Mouse (Mus musculus): ENCODE measurements at regions not wholly inside any gene's neighbourhood (a gene's known extent, or its start where the extent isn't known, plus 50 kb on each side); places are given as distances from the start of the nearest gene placed in this dataset.

- H3K27ac ChIP-seq (replicated peaks; ENCODE audit: low read depth, low read length) = no peak overlapping the region
- H3K4me2 ChIP-seq (ENCODE audit: low read depth, low read length) = no peak overlapping the region
- no peak for DNase-seq (ENCODE audit: low spot score)
- H3K27me3 ChIP-seq (replicated peaks; ENCODE audit: control insufficient read depth, insufficient read depth, low read length) = no peaks in the 10 kb centered on the region
- WGBS = 89% methylated on average over 3 of the region's 3 CpGs
- H3K4me3 ChIP-seq (ENCODE audit: low read depth, low read length) = no peak overlapping the region
- H3K9me3 ChIP-seq (ENCODE audit: control insufficient read depth, low read length) = no peaks in the 10 kb centered on the region
- H3K9ac ChIP-seq (ENCODE audit: low read depth, low read length) = no peak overlapping the region
- no peaks in the 10 kb centered on the region for H3K4me1 ChIP-seq (ENCODE audit: control insufficient read depth, insufficient read depth, low read length)
- ATAC-seq (ENCODE audit: low read depth) = no peak
- H3K36me3 ChIP-seq (ENCODE audit: control insufficient read depth, insufficient read depth, low read length) = no peaks in the 10 kb centered on the region
Measured at GRCm38 (mm10) chr8:12187366-12187765, 91.3 kb upstream of the A230072I06Rik start.

DNA sequence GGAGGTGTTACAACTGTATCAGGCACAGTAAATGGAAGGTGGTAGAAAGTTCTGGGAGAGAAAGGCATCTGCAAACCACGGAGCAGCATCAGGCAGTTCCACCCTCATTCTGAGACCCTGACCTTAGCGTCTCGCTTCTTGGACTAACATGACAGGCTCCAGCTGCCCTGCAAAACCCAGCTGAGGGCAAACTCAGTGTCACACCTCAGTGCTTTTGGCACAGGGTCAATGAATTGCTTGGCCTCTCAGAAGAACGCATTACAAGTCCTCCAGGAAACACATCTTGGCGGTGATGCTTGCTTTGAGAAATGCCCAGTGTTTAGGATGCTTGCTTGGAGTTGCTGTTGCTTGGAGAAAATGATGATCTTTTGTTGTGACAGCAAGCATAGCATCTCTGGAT lies 90.2 kb upstream of the A230072I06Rik start:
- Histone ChIP-seq H3K4me1 (ENCODE audit: control insufficient read depth, insufficient read depth, low read length) (no peaks in the 10 kb centered on the region), H3K36me3 (ENCODE audit: control insufficient read depth, insufficient read depth, low read length) (no peaks in the 10 kb centered on the region), H3K27ac (replicated peaks; ENCODE audit: low read depth, low read length) (no peak overlapping the region), H3K4me3 (ENCODE audit: low read depth, low read length) (no peak overlapping the region), H3K9ac (ENCODE audit: low read depth, low read length) (no peak overlapping the region), H3K4me2 (ENCODE audit: low read depth, low read length) (no peak overlapping the region), H3K27me3 (replicated peaks; ENCODE audit: control insufficient read depth, insufficient read depth, low read length) (no peaks in the 10 kb centered on the region), H3K9me3 (ENCODE audit: control insufficient read depth, low read length) (no peaks in the 10 kb centered on the region)
- ATAC-seq (ENCODE audit: low read depth) (no peak), DNase-seq (ENCODE audit: low spot score) (no peak)
- 73% methylated on average over 5 of the region's 5 CpGs for WGBS

GRCm38 (mm10) chr8:12188960-12189359 lies 89.7 kb upstream of the A230072I06Rik start:
- H3K4me1 ChIP-seq (ENCODE audit: control insufficient read depth, insufficient read depth, low read length) = no peaks in the 10 kb centered on the region
- DNase-seq (ENCODE audit: low spot score) (no peak), ATAC-seq (ENCODE audit: low read depth) (no peak)
- no peaks in the 10 kb centered on the region for H3K9me3 ChIP-seq (ENCODE audit: control insufficient read depth, low read length)
- WGBS = 69% methylated on average over 4 of the region's 4 CpGs
- H3K27ac ChIP-seq (replicated peaks; ENCODE audit: low read depth, low read length) = no peak overlapping the region
- no peak overlapping the region for H3K9ac ChIP-seq (ENCODE audit: low read depth, low read length)
- no peak overlapping the region for H3K4me2 ChIP-seq (ENCODE audit: low read depth, low read length)
- H3K4me3 ChIP-seq (ENCODE audit: low read depth, low read length) = no peak overlapping the region
- no peaks in the 10 kb centered on the region for H3K36me3 ChIP-seq (ENCODE audit: control insufficient read depth, insufficient read depth, low read length)
- no peaks in the 10 kb centered on the region for H3K27me3 ChIP-seq (replicated peaks; ENCODE audit: control insufficient read depth, insufficient read depth, low read length)

DNA sequence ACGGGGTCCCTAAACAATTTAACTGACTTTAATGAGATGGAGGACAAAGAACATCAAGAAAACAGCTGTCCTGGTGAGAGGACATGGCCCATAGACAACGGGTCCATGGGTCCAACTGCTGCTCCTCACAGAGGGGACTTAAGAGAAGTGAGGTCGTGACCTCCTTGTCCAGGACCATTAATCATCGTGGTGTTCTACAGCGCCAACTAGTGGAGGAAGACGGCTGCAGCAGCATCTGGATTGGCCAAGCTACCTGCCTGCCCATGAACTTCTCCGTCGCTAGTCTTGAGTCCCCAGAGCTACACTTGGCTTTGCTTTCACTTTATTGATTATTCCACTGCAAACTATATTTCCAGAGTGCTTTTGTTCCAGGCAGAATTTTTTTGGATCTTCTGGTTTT lies 86.6 kb upstream of the A230072I06Rik start:
- Histone ChIP-seq H3K4me3 (ENCODE audit: low read depth, low read length) (no peak overlapping the region), H3K36me3 (ENCODE audit: control insufficient read depth, insufficient read depth, low read length) (no peaks in the 10 kb centered on the region), H3K9me3 (ENCODE audit: control insufficient read depth, low read length) (no peaks in the 10 kb centered on the region), H3K9ac (ENCODE audit: low read depth, low read length) (no peak overlapping the region), H3K4me2 (ENCODE audit: low read depth, low read length) (no peak overlapping the region), H3K27ac (replicated peaks; ENCODE audit: low read depth, low read length) (no peak overlapping the region), H3K4me1 (ENCODE audit: control insufficient read depth, insufficient read depth, low read length) (no peaks in the 10 kb centered on the region), H3K27me3 (replicated peaks; ENCODE audit: control insufficient read depth, insufficient read depth, low read length) (no peaks in the 10 kb centered on the region)
- DNase-seq (ENCODE audit: low spot score) (no peak), ATAC-seq (ENCODE audit: low read depth) (no peak)
- 22% methylated on average over 8 of the region's 8 CpGs for WGBS

DNA sequence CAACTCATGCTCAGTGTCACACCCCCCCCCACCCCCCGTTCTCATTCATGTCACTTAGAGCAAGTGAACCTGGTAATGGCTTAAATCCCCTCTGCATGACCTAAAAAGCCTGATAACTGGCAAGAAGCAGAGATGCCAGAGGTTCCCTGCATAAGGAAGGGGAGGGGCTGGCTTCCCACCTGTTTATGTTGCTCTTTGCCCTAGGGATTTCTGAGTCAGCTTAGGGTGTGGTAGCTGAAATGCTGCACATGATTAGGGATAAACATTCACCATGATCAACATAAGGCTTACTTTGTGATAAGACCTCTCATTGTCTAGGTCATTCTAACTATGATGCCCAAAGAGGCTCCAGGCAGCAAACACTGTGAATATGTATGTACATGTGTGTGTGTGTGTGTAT lies 72.7 kb upstream of the A230072I06Rik start:
- no peaks in the 10 kb centered on the region for H3K36me3 ChIP-seq (ENCODE audit: control insufficient read depth, insufficient read depth, low read length)
- DNase-seq (ENCODE audit: low spot score) (no peak), ATAC-seq (ENCODE audit: low read depth) (no peak)
- no peak overlapping the region for H3K4me3 ChIP-seq (ENCODE audit: low read depth, low read length)
- 67% methylated on average over 1 of the region's 1 CpGs for WGBS
- H3K9me3 ChIP-seq (ENCODE audit: control insufficient read depth, low read length) = no peaks in the 10 kb centered on the region
- no peak overlapping the region for H3K4me2 ChIP-seq (ENCODE audit: low read depth, low read length)
- H3K4me1 ChIP-seq (ENCODE audit: control insufficient read depth, insufficient read depth, low read length) = no peaks in the 10 kb centered on the region
- H3K27me3 ChIP-seq (replicated peaks; ENCODE audit: control insufficient read depth, insufficient read depth, low read length) = no peaks in the 10 kb centered on the region
- H3K9ac ChIP-seq (ENCODE audit: low read depth, low read length) = no peak overlapping the region
- no peak overlapping the region for H3K27ac ChIP-seq (replicated peaks; ENCODE audit: low read depth, low read length)

GRCm38 (mm10) chr8:12207412-12207811 lies 71.2 kb upstream of the A230072I06Rik start:
- DNase-seq (ENCODE audit: low spot score) = no peak
- ATAC-seq (ENCODE audit: low read depth) = no peak
- Histone ChIP-seq H3K9me3 (ENCODE audit: control insufficient read depth, low read length) (no peaks in the 10 kb centered on the region), H3K4me1 (ENCODE audit: control insufficient read depth, insufficient read depth, low read length) (no peaks in the 10 kb centered on the region), H3K4me3 (ENCODE audit: low read depth, low read length) (no peak overlapping the region), H3K27ac (replicated peaks; ENCODE audit: low read depth, low read length) (no peak overlapping the region), H3K4me2 (ENCODE audit: low read depth, low read length) (no peak overlapping the region), H3K27me3 (replicated peaks; ENCODE audit: control insufficient read depth, insufficient read depth, low read length) (no peaks in the 10 kb centered on the region), H3K36me3 (ENCODE audit: control insufficient read depth, insufficient read depth, low read length) (no peaks in the 10 kb centered on the region), H3K9ac (ENCODE audit: low read depth, low read length) (no peak overlapping the region)
- WGBS = 82% methylated on average over 3 of the region's 3 CpGs

DNA sequence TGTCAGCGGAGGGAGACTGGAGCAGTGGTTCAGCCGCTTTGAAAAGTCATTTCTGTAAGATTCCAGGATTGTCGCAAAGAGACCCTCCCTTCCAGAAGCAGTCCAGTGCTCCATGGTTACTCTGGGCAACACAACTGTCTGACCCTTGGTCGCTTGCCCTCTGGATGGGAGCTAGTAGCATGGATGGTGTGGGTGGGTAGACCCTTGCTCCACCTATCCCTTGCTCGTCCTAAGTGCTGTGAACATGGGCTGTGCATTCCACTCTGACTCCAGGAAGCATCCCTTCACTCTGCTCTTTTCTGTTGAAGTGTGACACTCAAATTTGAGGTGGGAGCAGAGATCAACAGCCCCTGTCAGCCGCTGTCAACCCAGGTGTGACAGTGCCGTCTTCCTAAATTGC lies 64.8 kb upstream of the A230072I06Rik start:
- no peak for DNase-seq (ENCODE audit: low spot score)
- H3K27me3 ChIP-seq (replicated peaks; ENCODE audit: control insufficient read depth, insufficient read depth, low read length) = peaks cover 11% of the 10 kb centered on the region
- 62% methylated on average over 7 of the region's 7 CpGs for WGBS

DNA sequence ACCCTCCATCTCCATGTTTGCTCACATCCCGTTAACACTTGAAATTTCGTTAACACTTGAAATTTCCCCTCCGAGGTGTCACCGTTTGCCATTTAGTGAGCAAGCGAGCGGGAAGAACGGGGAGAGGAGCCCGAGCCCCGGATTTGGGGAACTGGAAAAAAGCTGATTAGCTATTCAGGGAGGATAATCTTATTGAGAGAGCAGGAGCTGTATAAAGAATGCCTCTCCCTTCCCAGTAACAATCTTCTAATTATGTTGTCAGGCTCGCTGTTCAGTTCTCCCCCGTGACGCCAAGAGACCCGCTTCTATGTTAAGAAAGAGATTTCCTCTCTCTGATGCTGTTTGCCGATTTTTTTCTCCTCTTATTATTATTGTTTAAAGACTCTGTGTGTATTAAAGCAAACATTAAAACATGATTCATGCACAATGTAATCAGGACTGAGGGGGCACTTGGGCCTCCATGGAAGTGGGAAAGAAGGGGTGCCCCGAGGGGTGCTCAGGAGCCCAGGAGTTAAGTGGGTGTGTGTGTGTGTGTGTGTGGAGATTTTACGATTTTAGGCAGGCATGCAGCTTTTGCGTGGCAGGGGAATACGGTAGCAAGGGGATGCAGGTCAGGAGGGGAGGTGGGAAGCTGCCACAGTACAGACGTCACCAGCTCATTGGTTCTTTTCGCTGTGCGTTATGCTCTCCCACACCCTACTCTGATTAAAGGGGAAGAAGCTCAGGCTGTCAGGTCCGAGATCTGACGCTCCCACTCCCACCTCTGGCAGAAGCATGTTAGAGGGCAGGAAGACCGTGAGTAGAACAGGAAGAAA lies 64.2 kb upstream of the A230072I06Rik start:
- Histone ChIP-seq H3K4me1 (ENCODE audit: control insufficient read depth, insufficient read depth, low read length) (no peaks in the 10 kb centered on the region), H3K4me3 (ENCODE audit: low read depth, low read length) (no peak overlapping the region), H3K9ac (ENCODE audit: low read depth, low read length) (no peak overlapping the region), H3K9me3 (ENCODE audit: control insufficient read depth, low read length) (no peaks in the 10 kb centered on the region), H3K36me3 (ENCODE audit: control insufficient read depth, insufficient read depth, low read length) (no peaks in the 10 kb centered on the region), H3K4me2 (ENCODE audit: low read depth, low read length) (peak overlapping the region; percentile 23; the same call in 1 of the 2 replicates), H3K27me3 (replicated peaks; ENCODE audit: control insufficient read depth, insufficient read depth, low read length) (peaks cover 11% of the 10 kb centered on the region), H3K27ac (replicated peaks; ENCODE audit: low read depth, low read length) (no peak overlapping the region)
- WGBS = 29% methylated on average over 24 of the region's 24 CpGs
- ATAC-seq (ENCODE audit: low read depth) = no peak
- DNase-seq (ENCODE audit: low spot score) = no peak

More for the DNA sequence above, 64.8 kb upstream of the A230072I06Rik start:
- ATAC-seq (ENCODE audit: low read depth) = no peak
- H3K4me3 ChIP-seq (ENCODE audit: low read depth, low read length) = no peak overlapping the region
- H3K36me3 ChIP-seq (ENCODE audit: control insufficient read depth, insufficient read depth, low read length) = no peaks in the 10 kb centered on the region
- no peaks in the 10 kb centered on the region for H3K4me1 ChIP-seq (ENCODE audit: control insufficient read depth, insufficient read depth, low read length)
- H3K9ac ChIP-seq (ENCODE audit: low read depth, low read length) = no peak overlapping the region
- no peaks in the 10 kb centered on the region for H3K9me3 ChIP-seq (ENCODE audit: control insufficient read depth, low read length)
- no peak overlapping the region for H3K4me2 ChIP-seq (ENCODE audit: low read depth, low read length)
- no peak overlapping the region for H3K27ac ChIP-seq (replicated peaks; ENCODE audit: low read depth, low read length)

DNA sequence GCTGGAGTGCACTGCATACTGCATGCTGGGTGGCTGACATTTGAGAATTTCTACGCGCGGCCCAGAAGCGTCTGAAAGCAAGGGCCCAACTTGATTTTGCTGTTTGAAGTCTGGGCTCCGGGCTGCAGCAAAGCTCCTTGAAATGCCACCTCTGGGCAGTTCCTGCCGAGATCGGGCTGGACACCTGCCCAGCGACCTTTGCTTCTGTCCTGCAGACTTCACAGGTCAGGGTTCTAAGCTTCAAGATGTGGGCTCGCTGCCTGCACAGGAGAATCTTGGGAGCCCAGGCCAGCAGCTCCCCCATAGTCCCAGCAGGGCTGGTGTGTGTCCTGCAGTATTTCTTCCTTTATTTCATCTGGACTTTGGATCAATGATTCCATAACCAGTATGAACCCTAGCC lies 57.1 kb upstream of the A230072I06Rik start:
- 56% methylated on average over 9 of the region's 9 CpGs for WGBS
- ATAC-seq (ENCODE audit: low read depth) = no peak

More for the DNA sequence above, 57.1 kb upstream of the A230072I06Rik start:
- no peak overlapping the region for H3K27ac ChIP-seq (replicated peaks; ENCODE audit: low read depth, low read length)
- no peaks in the 10 kb centered on the region for H3K9me3 ChIP-seq (ENCODE audit: control insufficient read depth, low read length)
- DNase-seq (ENCODE audit: low spot score) = no peak
- no peak overlapping the region for H3K4me2 ChIP-seq (ENCODE audit: low read depth, low read length)
- no peaks in the 10 kb centered on the region for H3K27me3 ChIP-seq (replicated peaks; ENCODE audit: control insufficient read depth, insufficient read depth, low read length)
- H3K4me3 ChIP-seq (ENCODE audit: low read depth, low read length) = no peak overlapping the region
- H3K9ac ChIP-seq (ENCODE audit: low read depth, low read length) = no peak overlapping the region
- H3K36me3 ChIP-seq (ENCODE audit: control insufficient read depth, insufficient read depth, low read length) = no peaks in the 10 kb centered on the region
- H3K4me1 ChIP-seq (ENCODE audit: control insufficient read depth, insufficient read depth, low read length) = no peaks in the 10 kb centered on the region

Measured in embryonic facial prominence, embryonic 14.5 days (tissue).